Mouse (Mus musculus) limb, embryonic 13.5 days (tissue): ENCODE results near the gene Gm3164. TPM values are rescaled to one million over a fixed set of nuclear protein-coding genes. Genes with fewer than 3 reads are reported as not detected.
"Not testable (repeated sequence)": the region's sequence is repeated elsewhere in the genome, so short reads cannot be mapped to it uniquely, and the experiment has no call there.

ENCODE experiments used
- ATAC-seq: fragments of 200-750 bp; cut with Nextera tagmentation; 2 replicates; pipeline ENCODE4 v1.8.0; 2017; ENCODE audit warnings: low read depth, moderate number of reproducible peaks, moderate TSS enrichment; ENCODE audit not compliant: low FRiP score
- H3K27ac ChIP-seq: fragments of 300-500 bp; sonication (generic); 2 replicates; pipeline ENCODE4 v1.5.1; 2015; ENCODE audit warnings: inconsistent platforms, mild to moderate bottlenecking, moderate library complexity
- H3K27me3 ChIP-seq: fragments of 300-500 bp; sonication (generic); 2 replicates; pipeline ENCODE4 v1.6.1; 2015; ENCODE audit warnings: mild to moderate bottlenecking, inconsistent platforms
- H3K36me3 ChIP-seq: fragments of 300-500 bp; sonication (generic); 2 replicates; pipeline ENCODE4 v1.6.1; 2015; ENCODE audit warnings: inconsistent platforms, mild to moderate bottlenecking, moderate library complexity
- H3K4me1 ChIP-seq: fragments of 300-500 bp; sonication (generic); 2 replicates; pipeline ENCODE4 v1.6.1; 2015; ENCODE audit warnings: inconsistent platforms
- H3K4me2 ChIP-seq: fragments of 300-500 bp; sonication (generic); replicated peaks from 2 replicates; pipeline ENCODE4 v1.6.1; 2015; ENCODE audit warnings: inconsistent platforms, mild to moderate bottlenecking, moderate library complexity
- H3K4me3 ChIP-seq: fragments of 300-500 bp; sonication (generic); 2 replicates; pipeline ENCODE4 v1.5.1; 2015; ENCODE audit warnings: moderate library complexity, mild to moderate bottlenecking, inconsistent platforms
- H3K9ac ChIP-seq: fragments of 300-500 bp; sonication (generic); 2 replicates; pipeline ENCODE4 v1.6.1; 2015; ENCODE audit warnings: mild to moderate bottlenecking, inconsistent platforms
- H3K9me3 ChIP-seq: fragments of 300-500 bp; sonication (generic); 2 replicates; pipeline ENCODE4 v1.6.1; 2016; ENCODE audit warnings: inconsistent platforms
- WGBS: fragments of 180-500 bp; shearing (Covaris S2); methylation state at CpG from one replicate; pipeline ENCODE4 v1.1.7; 2015; 5-methylcytosine and 5-hydroxymethylcytosine counted together
- polyA plus RNA-seq: library from polyadenylated mRNA; unstranded; fragments of >200 nt; fragmentation: Nextera tagmentation; extraction: Ambion mirVana; gene quantifications from 2 replicates; pipeline ENCODE4 v1.2.1, GENCODE M21; 2015

Gene Gm3164
- polyA plus RNA-seq, 1 experiment from 2014 or later: 0.32 TPM

DNA sequence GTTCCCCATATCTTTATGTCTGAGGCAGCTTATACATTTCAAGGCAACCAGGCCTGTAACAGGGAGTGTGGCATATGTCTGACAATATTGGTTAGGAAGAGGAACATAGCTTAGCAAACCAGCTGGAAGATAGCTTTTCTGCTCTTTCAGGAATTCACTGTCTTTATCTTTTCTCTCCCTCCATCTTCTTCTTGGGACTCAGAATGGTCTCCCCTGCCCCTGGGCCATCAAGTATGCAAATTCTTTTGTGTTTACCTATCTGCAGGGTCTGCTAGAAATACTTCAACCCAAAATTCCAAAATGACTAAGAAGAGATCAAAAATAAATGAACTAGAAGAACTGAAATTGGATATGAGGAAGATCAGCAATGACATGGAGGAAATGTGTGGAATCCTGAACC lies 15.4 kb downstream of the Gm3164 start, which contains the start of gene Gm3173:
Gene Gm3173, plus strand, starts transcription at position 301 of the 400 bp plus-strand sequence.
- H3K27ac ChIP-seq, H3K27me3 ChIP-seq, H3K36me3 ChIP-seq, H3K9ac ChIP-seq, ATAC-seq, H3K9me3 ChIP-seq, H3K4me2 ChIP-seq, H3K4me3 ChIP-seq, H3K4me1 ChIP-seq: not testable (repeated sequence)

GRCm38 (mm10) chr14:4481445-4481844 lies 66.2 kb downstream of the Gm3164 start, which contains the start of gene Gm3182:
Gene Gm3182, plus strand, starts transcription at chr14:4481745.
- WGBS: 71% methylated on average over 1 of the region's 2 CpGs
- not testable (repeated sequence) for H3K4me2 ChIP-seq, H3K4me3 ChIP-seq, H3K9ac ChIP-seq, ATAC-seq, H3K36me3 ChIP-seq, H3K27ac ChIP-seq, H3K9me3 ChIP-seq, H3K27me3 ChIP-seq, H3K4me1 ChIP-seq

Other genes with a start within 250 kb of the Gm3164 start
- gene Gm2974, start 232.9 kb upstream of the Gm3164 start, polyA plus RNA-seq: 0.33 and 0.43 TPM in 2 replicates
- gene Gm3138, start 165.8 kb upstream of the Gm3164 start, polyA plus RNA-seq: not detected in 2 replicates
- gene Gm3149, start 98.2 kb upstream of the Gm3164 start, polyA plus RNA-seq: not detected in 2 replicates
- 0.15 and 0.38 TPM in 2 replicates for gene 2610042L04Rik, start 80.7 kb upstream of the Gm3164 start, polyA plus RNA-seq
- not detected in 2 replicates for gene Gm3159, start 17.9 kb upstream of the Gm3164 start, polyA plus RNA-seq
- not detected in 2 replicates for gene Gm3173, start 15.5 kb downstream of the Gm3164 start, polyA plus RNA-seq
- gene Gm3182, start 66.3 kb downstream of the Gm3164 start, polyA plus RNA-seq: not detected in 2 replicates
- gene Gm3047, start 140.0 kb downstream of the Gm3164 start, polyA plus RNA-seq: not detected in 2 replicates
- not detected in 2 replicates for gene Gm8159, start 216.9 kb downstream of the Gm3164 start, polyA plus RNA-seq
- not detected in 2 replicates for gene Gm3239, start 248.7 kb downstream of the Gm3164 start, polyA plus RNA-seq